Mouse (Mus musculus) cerebellum, adult (tissue): ENCODE measurements around the gene Cd38.

ENCODE experiments used
- ATAC-seq: cut with Nextera tagmentation; 2 replicates; pipeline ENCODE4 v1.9.2; 2017; ENCODE audit warnings: mild to moderate bottlenecking, moderate library complexity, mixed read lengths; ENCODE audit not compliant: insufficient number of reproducible peaks, low FRiP score, low TSS enrichment

The Cd38 gene

GRCm38 (mm10) chr5:43923933-43924332, 55.6 kb downstream of the Cd38 start:
- 0 out of 2 replicates have a peak, but pooled peaks have one; percentile 49 for ATAC-seq

- no peak for ATAC-seq
Observed at GRCm38 (mm10) chr5:43927729-43928128, 59.4 kb downstream of the Cd38 start.

GRCm38 (mm10) chr5:43933269-43933668, 64.9 kb downstream of the Cd38 start:
- ATAC-seq = no peak

- no peak for ATAC-seq
Observed at GRCm38 (mm10) chr5:43947330-43947977, 79.1 kb downstream of the Cd38 start.

- ATAC-seq = peak; percentile 40; the same call in 1 of the 2 replicates
Observed at GRCm38 (mm10) chr5:43948111-43948743, 79.9 kb downstream of the Cd38 start.

- ATAC-seq = no peak
Observed at GRCm38 (mm10) chr5:43948748-43949275, 80.5 kb downstream of the Cd38 start.

- no peak for ATAC-seq
Observed at GRCm38 (mm10) chr5:43953241-43953640, 84.9 kb downstream of the Cd38 start.

GRCm38 (mm10) chr5:43959884-43960440, 91.6 kb downstream of the Cd38 start:
- no peak for ATAC-seq

- ATAC-seq = no peak
Observed at GRCm38 (mm10) chr5:43961056-43961455, 92.7 kb downstream of the Cd38 start.
